Mouse (Mus musculus): ENCODE measurements around the gene Tmeff2.

GRCm38 (mm10) chr1:51114721-51115120 lies 214.3 kb downstream of the Tmeff2 start:
- no peak for TF ChIP-seq CTCF (IDR thresholded peaks at IDR 0.05; ENCODE audit: low read depth)
- TF ChIP-seq EP300 (IDR thresholded peaks at IDR 0.05; ENCODE audit: low read depth), result no peak
